Mouse (Mus musculus) fibroblast of lung, adult 2 months (primary cell): ENCODE data around the gene Myo1d.

Source experiments
- DNase-seq: peaks from one replicate; pipeline ENCODE4 v3.0.0-alpha.2; 2011; ENCODE audit warnings: low read depth

Myo1d gene

GRCm38 (mm10) chr11:80550264-80550663 is 229.6 kb downstream of the Myo1d start:
- no peak for DNase-seq

GRCm38 (mm10) chr11:80549854-80550253 is 230.0 kb downstream of the Myo1d start:
- no peak for DNase-seq

GRCm38 (mm10) chr11:80546233-80546632 is 233.6 kb downstream of the Myo1d start:
- no peak for DNase-seq

DNA sequence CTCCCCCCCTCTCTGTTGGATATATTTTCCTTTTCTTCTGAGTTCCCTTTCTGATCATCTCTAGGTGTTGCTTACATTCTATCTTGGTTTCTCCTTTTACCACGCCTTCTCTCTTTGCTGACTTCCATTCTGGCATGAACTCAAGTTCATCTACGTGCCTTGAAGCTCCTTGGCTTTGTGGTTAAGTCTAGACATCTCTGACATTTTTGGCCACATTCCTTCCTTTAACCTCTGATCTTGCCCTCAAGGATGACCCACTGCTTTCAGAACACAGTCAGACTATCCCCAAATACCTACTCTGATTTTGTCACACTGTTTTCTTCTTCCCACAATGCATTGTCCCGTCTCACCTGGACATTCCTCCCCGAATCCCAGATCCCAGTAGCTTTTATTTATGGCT is 240.8 kb downstream of the Myo1d start:
- peak; percentile 6 for DNase-seq

DNA sequence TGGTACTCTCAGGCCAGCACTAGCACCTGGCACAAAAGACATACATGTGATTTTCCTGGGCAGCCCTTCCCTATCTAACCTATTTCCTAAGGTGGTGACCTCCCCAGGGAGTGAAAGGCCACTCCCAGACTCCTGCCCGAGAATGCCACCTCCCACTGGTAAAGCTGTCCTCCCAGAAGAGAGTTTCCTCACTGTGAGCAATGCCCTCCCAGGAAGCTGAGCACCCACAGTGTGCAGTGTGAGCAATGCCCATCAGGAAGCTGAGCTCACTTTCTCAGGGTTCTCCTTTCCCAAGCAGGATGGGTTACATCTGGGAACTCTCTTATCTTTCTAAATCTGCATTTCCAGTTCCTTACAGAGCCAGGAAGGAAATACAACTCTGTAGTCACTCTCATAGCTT is 246.9 kb downstream of the Myo1d start:
- DNase-seq = no peak

- no peak for DNase-seq
Observed at GRCm38 (mm10) chr11:80529149-80529548, 250.7 kb downstream of the Myo1d start.

- DNase-seq = no peak
Observed at GRCm38 (mm10) chr11:80527697-80528096, 252.1 kb downstream of the Myo1d start.

- DNase-seq = no peak
Observed at GRCm38 (mm10) chr11:80524213-80524612, 255.6 kb downstream of the Myo1d start.

DNA sequence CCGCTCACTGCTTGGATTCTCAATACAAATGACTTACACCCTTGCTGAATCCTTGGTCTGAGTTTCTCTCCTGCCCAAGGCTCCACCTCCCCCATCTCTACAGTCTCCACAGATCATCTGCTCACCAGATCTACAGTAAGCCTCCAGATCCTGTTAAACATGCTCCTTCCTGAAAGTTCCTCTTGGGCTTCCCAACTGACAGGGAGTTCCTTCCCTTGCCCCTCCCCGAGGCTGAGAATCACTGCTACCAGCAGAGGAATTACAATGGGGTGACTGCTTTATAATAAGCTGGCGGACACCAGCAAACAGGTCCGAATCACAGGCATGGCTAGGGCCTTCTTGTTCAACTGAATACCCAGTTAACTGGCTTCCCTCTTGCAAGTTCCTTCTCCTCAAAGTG is 256.4 kb downstream of the Myo1d start:
- DNase-seq = no peak

DNA sequence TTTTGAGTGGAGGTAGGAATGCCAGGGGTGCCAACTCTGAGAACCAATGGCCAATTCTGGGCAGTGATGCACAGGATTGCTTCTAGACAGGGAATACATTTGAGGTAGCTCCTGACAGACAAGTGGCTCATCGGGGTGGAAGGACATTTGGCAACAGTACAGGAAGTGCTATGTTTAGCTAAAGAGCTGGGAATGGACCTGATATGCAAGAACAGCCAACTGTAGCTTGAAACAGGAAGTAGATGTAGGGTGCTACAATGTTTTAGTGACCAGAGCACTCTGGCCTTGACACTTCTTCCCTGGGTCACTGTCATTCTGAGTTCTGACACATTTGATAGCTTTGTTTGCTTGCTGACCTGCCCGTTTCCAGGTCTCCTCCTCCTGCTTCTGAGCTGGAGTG is 257.0 kb downstream of the Myo1d start:
- DNase-seq = no peak

DNA sequence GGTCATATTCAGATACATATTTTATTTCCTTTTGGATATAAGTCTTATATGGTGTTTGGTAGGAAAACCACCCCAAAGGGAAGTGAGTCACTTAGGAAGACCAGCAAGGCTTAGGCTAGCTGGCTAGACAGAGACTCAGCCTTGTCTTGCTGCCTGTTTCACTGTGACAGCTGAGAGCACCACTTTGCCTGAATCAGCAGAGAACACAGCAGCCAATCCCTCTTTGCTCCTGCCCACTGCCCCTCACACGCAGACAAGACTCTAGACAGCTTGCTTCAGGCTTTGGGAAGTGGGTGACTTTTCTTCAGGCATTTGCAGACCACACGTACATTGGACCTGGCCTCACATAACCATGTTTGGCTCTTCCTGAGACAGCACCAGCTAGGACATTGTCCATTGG is 258.7 kb downstream of the Myo1d start:
- DNase-seq = no peak

GRCm38 (mm10) chr11:80518421-80519367 is 261.1 kb downstream of the Myo1d start:
- DNase-seq = no peak

GRCm38 (mm10) chr11:80515895-80516294 is 263.9 kb downstream of the Myo1d start:
- no peak for DNase-seq

DNA sequence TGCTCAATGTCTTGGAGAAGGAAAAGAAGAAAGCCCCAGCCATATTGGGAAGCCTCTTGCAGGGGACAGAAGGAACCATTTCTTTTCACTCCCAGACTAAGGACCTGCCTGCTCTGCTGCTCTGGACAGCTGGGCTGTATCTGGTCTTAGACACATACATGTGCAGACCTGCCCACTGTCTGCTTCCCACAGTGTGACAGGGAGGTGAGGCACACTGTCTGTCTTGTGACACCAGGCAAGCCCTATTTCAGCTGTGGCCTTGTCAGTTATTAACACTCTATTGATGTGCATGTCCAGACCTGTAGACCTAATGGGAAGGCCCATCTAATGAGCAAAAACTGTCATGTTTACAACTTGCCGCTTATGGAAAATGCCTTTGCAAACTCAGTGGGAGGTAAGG is 264.5 kb downstream of the Myo1d start:
- no peak for DNase-seq

DNA sequence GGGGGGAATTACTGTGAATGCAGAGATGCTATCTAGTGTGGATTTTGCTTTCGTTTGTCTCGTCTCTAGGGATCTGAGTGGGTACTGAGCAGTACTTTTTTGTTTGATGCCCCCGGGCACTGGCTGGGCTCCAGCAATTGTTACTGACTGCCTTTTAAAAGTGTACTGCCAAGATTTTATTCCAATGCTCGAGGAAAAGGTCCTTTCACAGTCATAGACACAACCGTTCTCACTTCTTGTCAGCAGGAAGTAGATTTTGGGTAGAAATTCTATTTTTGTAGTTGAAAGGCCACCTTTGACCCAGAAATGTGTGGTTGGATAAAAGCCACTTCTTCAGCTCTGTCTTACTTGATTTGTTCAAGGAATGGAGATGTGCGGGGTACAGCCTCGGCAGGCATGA is 266.0 kb downstream of the Myo1d start:
- no peak for DNase-seq

DNA sequence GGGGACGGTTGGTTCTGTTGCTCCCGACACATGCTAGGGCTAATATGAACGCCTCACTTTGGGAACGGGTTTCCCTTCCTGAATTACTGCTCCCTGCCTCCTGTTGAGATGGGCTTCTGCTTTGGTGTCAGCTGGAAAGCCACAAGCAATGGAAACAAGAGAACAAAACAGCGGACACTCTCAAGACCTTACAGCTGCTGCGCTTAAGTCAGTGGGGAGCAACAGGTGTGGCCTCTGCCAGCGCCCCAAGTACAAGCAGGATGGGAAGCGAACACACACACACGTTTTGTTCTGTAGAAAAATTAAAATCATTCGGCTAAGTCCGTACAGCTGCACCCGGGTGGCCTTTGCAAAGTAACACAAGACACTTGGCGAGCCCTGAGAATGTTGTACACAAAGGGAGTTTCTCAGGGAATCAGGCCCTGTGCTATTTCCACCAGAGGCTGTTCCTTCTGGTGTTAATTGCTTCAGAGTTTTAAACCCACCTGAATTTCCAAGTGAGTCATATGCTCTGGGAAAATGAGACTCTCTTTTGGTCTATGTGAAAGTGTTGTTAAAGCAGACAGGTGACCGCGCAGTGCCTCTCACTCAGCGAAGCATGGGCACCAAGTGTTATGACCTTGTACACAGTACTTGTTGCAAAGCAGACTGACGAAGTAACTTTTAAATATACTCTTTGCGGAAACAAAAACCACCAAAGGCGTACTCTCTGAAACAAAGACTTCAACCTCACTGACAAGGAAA is 267.3 kb downstream of the Myo1d start:
- DNase-seq = no peak

DNA sequence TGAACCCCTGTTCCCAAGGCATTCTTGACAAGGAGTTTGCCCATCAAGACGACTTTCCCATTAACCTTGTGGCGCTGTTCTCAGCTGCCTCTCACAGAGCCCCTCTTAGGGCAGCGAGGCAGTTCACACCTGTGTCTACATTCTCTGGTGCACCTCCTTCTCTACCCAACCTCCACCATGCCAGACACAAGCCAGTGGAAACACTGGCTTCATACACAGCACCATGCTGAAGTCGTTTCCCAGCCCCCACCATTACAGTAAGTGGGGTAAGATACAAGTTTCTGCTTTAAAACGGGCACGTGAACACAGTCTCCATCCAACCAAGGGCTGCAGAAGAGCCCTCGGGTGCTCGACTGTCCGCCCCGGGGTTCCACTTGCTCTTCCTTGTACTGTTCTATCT is 269.7 kb downstream of the Myo1d start:
- no peak for DNase-seq

- DNase-seq = no peak
Observed at GRCm38 (mm10) chr11:80509176-80509506, 270.7 kb downstream of the Myo1d start.

GRCm38 (mm10) chr11:80508361-80509175 is 271.3 kb downstream of the Myo1d start:
- DNase-seq = no peak

DNA sequence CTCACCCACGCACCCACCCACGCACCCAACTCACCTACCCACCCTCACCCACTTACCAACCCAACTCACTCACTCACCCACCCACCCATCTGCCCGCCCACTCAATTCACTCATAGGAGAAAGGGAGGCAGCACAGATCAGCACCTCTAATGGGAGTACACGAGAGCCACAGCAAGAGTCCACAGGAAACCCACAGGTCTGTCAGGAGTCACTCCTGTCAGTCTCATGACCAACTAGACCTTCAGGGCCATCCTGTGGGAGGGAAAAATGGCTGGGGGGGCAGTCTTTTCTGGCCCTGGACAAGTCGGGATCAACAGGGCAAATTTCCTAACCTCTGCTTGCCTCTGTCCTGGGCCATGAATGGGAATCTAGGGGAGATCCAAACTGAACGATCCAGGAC is 272.0 kb downstream of the Myo1d start:
- DNase-seq = no peak

DNA sequence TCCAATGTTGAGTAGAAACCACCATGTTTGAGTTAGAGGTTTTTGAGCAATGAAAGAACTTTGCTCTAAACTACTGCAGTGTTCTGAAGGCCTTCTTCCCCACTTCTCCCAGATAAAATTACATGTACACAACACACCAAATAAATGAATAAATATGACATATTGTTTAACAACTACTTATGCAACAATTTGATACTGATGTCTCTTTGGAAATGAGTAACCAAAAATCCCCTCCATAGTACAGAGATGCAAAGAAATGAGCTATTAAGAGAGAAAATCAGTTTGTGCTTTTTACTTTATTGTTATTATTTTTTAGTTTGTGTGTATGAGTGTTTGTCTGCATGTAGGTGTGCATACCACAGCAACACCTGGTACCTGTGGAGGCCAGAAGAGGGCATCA is 273.3 kb downstream of the Myo1d start:
- DNase-seq = no peak

DNA sequence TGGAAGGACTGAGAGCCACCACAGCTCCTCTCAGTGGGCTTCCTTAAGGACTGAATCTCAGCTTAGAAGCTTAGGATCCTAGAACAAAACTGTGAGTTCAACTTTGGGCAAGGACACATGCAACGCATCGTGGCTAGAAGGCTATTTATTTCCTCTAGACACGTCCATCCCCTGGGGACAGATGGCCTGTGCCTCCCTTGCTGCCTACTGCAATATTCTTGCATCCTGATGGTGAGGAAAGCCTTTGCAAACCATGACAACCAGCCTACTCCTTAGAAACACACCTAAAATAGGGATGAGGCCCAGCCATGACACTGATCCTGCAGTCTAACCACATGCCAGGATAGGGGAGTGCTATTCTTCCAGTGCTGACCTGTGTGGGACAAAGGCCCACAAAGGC is 274.2 kb downstream of the Myo1d start:
- no peak for DNase-seq
